Mouse (Mus musculus) fibroblast of lung, adult 2 months (primary cell): ENCODE data around the gene Cdc42se1.

Source experiments
- DNase-seq: peaks from one replicate; pipeline ENCODE4 v3.0.0-alpha.2; 2011; ENCODE audit warnings: low read depth

Cdc42se1 gene

GRCm38 (mm10) chr3:95284501-95285281 lies 56.2 kb downstream of the Cdc42se1 start:
- no peak for DNase-seq

- DNase-seq = no peak
Measured at GRCm38 (mm10) chr3:95285390-95285789, 56.9 kb downstream of the Cdc42se1 start.
